Mouse (Mus musculus) cerebellum, adult (tissue): ENCODE measurements around the gene Thap3.

Source experiments
- ATAC-seq: cut with Nextera tagmentation; 2 replicates; pipeline ENCODE4 v1.9.2; 2017; ENCODE audit warnings: mild to moderate bottlenecking, moderate library complexity, mixed read lengths; ENCODE audit not compliant: insufficient number of reproducible peaks, low FRiP score, low TSS enrichment

Gene Thap3

GRCm38 (mm10) chr4:151934215-151934572, 54.6 kb downstream of the Thap3 start:
- no peak for ATAC-seq

GRCm38 (mm10) chr4:151933505-151934214, 55.1 kb downstream of the Thap3 start, which contains the start of gene Dnajc11:
TSS of gene Dnajc11 (plus strand) at chr4:151933691.
- peak; percentile 76; the same call in 1 of the 2 replicates for ATAC-seq
